Mouse (Mus musculus) Muller cell, postnatal 12 days (primary cell): ENCODE results near the gene Zfand2b.

Experiments
- DNase-seq: peaks from one replicate; pipeline ENCODE4 v3.0.0-alpha.2; 2015; ENCODE audit errors: inconsistent ontology term

Zfand2b gene

DNA sequence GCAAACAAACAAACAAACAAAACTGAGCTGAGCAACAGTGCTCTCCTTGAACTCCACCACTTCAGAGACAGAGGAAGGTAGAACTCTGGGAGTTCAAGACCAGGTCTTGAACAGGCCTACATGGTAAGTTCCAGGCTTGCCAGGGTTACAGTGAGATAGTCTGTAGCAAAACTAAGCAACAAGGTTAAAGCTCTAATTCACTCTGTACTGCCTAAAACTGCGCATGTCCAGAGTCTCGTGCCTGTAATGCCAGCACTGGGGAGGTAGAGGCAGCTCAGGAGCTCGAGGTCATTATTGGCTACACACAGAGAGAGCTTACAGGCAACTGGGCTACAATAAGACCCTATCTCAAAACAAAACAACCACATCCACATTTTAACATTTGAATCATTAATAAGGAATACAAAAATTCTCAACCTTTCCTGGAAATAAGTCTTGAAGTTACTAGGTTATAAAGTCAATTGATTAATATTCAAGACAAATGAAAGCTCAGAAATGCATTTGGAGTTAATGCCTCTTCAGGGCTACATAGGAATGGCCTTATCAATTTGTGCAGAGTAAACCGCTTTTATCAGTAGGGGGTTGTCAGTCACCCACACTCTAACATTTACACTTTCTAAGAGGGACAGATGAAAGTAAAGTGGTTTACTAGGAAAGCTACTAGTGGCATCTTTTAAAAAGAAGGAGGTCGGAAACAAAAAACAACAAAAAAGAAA, 8.7 kb upstream of the Zfand2b start:
- no peak for DNase-seq

DNA sequence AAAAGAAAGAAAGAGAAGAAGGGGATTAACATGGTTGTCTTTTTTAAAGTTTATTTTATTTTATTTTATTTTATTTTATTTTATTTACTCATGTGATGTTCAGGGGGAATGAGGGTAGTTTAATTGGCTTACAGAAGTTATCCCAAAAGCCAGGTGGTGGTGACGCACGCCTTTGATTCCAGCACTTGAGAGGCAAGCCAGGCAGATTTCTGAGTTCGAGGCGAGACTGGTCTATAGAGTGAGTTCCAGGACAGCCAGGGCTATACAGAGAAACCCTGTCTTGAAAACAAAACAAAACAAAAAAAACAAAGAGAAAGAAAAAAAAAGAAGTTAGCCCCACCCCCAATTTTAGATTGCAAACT, 8.2 kb upstream of the Zfand2b start:
- DNase-seq = no peak

DNA sequence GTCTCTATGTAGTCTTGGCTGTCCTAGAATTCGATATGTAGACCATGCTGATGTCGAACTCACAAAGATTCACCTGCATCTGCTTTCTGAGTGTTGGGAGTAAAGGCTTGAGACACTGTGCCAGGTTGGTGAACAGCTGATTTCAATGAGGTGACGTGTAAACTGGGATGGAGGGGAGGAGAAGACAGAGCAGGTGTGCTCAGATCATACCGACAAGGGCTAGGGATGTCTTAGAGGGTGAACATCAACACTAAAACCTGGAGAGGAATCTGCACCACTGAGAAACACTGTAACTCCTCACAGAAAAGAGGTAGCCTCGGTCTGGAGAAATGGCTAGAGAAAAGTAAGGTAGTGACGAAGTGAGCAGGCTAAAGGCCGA, 364 bp upstream of the Zfand2b start:
- DNase-seq = no peak

DNA sequence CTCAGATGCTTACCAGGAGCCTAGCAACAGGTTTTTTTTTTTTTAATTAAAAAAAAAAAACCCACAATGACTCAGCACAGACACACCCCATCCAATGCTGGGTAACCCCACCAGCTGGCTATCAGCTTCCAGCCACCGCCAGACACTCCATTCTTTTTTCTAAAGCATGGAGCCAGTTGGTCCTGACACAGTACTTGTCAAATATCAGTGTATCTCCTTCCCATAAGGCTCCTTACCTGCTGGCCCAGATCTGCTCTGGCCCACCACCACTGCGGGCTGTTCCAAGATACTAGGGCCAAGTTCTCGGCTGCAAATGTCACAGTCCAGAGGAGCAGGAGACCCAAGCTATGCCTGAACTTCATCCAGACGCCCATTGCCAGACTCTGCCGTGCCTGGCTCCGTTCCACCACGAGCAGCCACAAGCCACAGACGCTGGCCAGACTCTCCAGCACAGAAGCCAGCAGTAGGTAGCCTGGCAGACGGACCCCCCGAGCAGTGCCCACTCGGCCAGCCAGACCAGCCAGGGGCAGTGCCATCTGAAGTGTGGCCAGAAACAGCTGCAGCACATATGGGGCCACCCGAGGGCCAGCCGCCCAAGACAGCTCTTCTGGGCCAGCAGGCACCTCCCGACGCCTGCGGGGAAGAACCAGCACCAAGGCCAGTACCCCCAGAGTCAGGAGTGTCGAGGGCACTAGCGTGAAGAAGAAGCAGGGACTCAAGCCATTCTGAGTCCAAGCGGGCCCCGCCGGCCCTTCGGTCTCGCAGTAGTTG, 11.1 kb downstream of the Zfand2b start:
- DNase-seq = peak; percentile 85

DNA sequence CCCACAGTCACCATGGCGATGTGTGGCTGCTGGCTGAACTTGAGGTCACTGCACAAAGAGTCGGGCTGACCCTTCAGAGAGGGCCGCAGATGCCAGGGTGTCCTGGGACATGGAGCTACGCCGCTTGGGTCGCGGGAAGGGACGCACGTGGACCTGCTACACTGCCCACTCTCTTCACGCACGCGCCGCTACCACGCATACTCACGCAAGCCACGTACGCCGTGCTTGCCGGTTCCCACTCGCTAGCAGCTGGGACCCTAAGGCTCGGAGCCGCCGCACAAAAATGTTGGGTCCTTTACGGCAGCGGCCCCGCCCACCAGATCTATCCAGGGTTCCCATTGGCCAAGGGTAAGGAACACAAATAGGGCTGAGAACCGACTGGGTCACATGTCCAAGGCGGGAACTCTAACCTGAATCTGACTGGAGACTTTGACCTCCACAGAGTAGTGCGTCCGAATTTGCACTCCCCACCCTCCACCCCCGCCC, 11.7 kb downstream of the Zfand2b start, which contains the start of gene Abcb6:
TSS of gene Abcb6 (minus strand) at position 288 of the 486 bp plus-strand sequence.
- peak; percentile 89 for DNase-seq

DNA sequence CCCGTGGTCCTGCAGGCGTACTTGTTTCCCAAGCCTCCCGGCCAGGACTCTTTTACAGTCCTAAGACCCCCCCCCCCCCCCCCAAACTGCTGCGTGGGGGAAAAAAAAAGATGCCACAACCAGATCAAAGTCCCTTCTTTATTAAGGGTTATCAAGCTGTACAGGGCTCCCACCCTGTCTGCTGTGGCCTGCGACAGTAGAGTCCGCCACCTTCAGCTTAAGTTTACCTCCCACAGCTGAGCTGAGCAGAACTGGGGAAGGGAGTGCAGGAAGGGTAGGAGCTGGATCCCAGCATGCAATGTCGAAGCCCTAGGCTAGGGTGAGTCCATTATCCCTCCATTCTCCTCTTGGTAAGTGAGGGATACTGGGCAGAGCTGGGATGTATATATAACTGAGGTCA, 12.3 kb downstream of the Zfand2b start:
- no peak for DNase-seq

DNA sequence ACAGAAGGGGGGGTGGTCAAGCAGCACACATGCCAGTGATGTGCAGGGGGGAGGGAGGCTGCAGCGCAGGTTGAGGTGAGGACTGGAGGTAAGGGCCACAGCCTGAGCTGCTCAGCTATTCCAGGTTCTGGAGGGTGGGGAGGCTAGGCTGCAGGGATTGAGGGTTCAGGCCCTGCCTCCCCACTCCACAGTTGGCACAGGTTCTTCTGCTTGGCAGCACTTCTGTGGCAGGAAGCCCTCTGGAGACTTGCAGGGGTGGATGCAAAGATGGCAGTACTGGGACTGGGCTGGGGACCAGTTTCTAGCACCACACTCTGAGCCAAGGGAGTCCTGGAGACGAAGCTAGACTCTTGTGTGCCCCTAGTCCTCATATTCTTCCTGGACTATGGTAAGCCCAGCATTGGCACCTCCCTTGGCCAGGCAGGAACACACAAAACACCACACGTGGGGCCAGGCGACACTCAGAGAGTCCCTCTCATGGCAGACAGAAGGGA, 13.0 kb downstream of the Zfand2b start:
- no peak for DNase-seq

DNA sequence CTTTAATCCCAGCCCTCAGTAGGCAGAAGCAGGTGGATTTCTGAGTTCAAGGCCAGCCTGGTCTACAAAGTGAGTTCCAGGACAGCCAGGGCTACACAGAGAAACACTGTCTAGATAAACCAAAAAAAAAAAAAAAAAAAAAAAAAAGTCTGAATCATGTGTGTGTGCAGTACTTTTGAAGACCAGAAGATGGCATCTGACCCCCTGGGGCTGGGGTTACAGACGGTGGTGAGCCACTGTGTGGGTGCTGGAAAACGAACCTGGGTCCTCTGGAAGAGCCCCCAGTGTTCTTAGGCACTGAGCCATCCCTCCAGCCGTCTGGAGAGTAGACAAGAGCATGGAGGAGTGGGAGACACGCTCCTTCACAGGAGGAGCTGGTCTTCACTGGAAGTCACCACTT, 13.7 kb downstream of the Zfand2b start:
- DNase-seq = no peak

DNA sequence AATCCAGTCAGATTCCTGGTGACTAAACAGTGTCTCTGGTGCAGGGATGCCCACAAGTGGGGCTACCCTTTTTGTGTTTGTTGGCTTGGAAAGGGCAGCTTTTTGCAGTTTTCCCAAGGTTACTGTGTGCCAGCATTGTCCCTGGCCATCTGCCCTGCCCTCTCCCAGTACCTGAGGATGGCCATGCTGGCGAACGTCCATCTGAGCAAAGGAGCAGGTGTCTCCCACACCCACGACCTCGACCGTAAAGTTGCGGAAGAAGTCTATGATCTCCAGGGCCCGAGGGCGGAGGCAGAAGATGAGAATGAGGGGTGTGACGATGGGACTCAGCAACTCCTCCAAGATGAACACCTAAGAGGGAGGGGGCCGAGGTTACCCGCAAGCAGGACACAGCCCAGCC, 17.0 kb downstream of the Zfand2b start:
- no peak for DNase-seq

DNA sequence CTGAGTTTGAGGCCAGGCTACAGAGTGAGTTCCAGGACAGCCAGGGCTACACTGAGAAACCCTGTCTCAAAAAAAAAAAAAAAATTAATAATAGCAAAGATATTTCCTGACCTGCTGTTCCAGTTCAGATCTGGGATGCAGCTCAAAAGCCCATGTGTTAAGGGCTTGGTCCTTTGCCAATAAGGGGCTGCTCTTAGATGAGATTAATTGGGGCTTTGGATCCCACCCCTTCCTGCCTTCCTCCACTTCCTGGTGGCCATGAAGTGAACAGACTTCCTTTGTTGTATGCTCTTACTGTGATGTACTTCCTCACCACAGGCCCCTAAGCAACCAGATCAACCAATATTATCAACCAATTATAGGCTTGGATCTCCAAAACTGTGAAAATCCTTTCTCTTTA, 18.7 kb downstream of the Zfand2b start:
- DNase-seq = no peak

DNA sequence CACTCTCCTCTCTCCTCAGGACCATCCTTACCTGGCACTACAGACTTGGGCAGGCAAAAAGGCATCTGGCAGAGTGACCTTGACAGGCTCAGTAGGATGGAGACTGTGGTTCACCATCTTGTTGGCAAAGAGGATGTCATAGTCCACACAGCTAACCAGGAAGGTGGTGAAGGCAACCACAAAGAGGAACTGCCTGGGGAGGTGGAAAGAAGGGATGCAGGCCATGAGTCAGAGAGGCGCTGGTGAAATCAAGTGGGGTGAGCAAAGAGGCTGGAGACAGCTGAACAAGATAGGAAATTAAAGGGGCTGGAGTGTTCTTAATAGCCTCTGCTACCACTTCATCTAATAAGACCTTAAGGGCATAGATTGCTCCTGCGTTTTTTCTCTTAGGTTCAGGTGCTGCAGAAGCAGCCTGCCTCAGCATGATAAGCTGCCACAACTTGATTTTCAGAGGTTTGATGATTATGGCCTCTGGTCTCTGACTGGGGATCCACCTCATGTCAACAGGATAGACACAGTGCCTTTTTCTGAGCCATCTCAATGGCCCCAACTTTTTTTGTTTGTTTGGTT, 19.6 kb downstream of the Zfand2b start:
- DNase-seq = no peak

DNA sequence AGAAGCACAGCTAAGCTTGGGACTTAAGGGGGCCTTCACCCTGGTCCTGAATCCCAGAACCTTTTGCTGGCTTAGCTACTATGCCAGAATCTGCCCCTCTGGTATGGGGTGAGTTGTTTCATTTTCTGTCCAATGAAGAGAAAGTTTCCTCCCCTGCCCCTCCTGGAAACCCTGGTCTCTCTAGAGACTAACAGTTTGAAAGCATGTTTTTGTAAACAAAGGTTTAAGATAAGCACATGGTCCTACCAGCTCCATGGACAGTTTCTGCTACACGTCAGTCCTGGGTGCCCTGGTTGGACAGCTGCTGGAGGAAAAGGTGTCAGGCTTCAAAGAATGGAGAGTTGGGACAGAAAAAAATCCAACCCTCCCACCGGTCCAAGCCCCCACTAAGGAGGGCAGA, 22.1 kb downstream of the Zfand2b start:
- no peak for DNase-seq

DNA sequence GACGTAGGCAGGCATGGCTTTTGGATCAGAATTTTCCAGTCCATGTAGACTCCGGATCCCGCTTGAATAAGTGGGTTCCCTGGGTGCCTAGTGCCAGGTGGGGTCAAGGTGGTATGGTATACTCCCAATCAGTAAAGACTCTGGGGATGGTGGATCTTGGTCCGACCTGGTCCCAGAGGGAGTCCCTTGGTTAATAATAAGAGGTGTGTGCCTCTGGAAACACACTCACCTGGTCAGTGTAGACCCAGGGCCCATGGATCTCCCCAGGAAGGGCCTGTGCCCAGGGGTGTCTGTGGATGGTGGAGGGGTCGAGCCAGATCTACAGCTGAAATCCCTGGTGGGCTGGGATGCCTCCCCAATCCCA, 22.8 kb downstream of the Zfand2b start:
- no peak for DNase-seq

DNA sequence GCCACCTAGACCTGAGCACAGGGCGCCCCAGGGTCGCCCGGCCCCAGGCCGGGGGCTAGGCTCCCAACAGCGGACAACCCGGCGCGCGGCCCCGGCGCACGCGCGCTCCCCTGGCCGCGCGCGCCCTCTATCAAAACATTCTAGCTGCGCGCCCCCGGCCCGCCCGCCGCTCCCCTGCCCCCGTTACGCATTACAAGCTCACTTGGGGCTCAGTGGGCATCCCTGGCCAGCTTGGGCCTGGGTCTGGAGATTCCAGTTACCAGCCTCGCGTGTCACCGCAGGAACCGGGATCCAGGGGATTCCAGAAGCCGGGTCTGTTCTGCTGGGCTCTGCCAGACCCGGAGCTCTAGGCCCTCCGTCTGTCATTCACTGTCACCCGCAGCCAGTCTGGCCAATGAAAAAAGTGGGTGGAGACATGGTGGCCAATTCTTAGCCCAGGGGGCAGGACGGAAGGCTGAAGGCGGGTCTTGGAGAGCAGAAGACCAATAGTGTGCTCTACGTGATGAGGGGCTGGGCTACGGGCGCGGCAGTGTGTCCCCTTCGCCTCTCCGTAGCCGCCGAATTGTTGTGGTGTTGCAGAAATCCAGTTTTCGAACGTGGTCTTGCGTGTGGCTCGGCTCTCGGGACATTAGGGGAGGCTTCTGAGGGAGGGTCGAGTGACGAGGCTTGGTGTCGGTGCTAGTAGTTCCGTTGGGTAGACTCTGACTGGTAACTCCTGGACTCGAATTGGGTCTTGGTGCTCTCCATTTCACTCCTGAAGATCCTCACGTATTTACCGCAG, 23.4 kb downstream of the Zfand2b start, which contains the start of the genes Ankzf1 and Atg9a:
TSS of gene Ankzf1 (plus strand) at position 530 of the 781 bp plus-strand sequence.
TSS of gene Atg9a (minus strand) at position 575 of the 781 bp plus-strand sequence.
- peak; percentile 98 for DNase-seq

DNA sequence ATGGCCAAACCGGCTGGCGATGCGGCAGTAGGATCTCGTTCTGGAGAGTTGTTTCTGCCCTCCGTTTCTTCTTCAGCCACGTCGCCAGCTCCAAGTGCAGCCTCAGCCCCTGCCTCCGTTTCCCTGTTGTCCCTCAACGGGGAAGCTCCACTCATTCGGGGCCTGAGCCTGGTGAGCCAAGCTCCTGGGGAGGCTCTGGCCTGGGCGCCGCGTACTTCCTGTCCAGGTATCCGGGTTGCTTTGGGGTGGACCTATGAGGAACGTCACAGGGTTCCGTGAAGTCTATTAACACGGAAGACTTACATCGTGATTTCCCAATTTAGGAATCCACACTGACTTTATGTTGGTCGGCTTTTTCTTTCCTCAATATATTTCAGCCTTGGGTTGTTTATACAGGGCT, 24.0 kb downstream of the Zfand2b start:
- DNase-seq = no peak

DNA sequence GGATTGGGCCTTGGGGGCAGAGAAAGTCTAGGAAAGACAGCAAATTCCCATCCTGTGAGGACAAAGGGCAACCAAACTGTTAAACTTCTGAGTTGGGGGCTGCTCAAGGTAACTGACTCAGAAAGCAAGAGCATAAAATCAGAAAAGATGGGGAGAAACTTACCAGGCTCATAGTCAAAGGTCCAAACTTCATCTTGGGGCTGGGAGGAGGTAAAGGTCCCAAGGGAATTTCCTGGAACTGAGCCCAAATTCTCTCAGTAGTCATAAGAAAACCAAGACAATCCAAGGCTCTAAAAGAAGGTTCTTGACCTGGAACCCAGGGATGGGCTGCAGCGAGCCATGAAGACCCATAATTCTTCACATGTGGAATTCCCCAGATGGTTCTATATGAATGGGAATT, 32.8 kb downstream of the Zfand2b start:
- no peak for DNase-seq

DNA sequence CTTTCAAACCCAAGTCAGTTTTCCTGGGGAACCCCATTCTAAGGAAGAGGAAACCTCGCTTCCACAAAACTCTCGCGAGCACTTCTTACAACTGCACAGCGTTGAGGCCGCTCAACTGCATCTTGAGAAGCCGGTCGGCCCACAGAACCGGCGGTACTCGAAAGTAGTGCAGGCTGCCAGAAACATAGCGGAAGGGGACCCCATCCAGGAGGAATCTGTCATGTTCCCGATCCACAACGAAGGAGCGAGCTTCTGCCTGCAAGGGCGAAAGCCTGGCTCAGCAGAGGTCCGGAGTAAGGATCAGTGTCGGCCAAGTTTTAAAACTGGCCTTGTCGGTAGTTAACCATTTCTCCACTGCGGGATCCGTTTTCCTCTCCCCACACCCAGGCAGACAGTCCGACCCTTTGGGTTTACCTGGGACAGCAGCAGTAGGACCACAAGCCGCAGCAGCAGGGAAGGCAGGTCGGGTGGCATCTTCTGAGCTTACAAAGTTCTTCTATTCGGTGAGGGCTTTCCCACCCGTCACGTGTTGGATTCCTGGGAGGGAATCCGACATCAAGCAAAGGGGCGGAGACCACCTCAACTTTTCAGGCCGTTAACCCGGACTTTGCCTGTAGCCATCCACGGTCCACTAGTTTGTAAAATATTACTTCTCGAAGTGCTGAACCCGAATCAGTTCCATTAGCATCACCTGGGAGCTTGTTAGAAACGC, 40.7 kb downstream of the Zfand2b start:
- DNase-seq = peak; percentile 48

DNA sequence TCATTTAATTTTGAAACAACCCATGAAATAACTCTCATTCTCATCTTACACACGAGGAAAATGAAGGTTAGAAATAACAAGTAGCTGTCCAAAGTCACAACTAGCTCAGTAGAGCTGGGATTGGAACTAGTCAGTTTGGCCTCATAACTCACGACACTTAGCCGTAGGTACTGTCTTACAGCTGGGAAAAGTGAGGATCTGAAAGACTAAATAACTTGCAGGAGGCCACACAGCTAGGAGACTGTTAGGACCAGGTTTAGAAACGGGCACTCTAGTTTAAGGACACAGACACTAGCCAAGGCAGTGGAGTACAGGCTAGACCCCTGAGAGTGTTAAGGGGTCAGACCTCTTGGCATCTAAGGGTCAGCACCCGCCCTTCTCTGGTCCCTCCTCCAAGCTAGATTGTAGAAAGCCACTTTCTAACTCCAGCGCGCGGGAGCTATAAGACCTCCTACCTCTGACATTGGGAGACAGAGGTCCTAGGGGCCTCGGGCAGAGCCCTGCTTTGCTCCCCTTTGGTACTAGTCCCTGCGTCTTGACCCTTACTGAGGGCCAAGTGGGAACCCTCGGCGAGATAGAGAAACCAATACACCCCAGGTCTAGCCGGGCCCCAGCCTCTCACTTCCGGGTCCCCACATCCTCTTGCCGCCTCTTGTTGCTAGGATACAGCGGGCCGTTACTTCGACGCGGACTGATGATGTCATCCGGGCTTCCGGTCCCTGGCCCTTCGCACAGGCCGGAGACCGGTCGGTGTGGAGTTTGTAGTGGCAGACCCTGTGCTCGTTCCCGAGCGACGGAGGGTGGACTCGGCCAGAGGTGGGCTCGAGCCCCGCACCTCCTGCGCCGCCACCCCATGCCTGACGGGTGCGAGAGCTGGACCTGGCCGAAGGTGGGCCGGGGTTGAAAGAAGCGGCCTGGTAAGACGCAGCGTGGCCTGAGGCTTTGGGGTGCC, 42.0 kb downstream of the Zfand2b start, which contains the start of the genes Glb1l and Stk16:
TSS of gene Glb1l (minus strand) at position 678 of the 952 bp plus-strand sequence.
TSS of gene Stk16 (plus strand) at position 703 of the 952 bp plus-strand sequence.
- peak; percentile 92 for DNase-seq

DNA sequence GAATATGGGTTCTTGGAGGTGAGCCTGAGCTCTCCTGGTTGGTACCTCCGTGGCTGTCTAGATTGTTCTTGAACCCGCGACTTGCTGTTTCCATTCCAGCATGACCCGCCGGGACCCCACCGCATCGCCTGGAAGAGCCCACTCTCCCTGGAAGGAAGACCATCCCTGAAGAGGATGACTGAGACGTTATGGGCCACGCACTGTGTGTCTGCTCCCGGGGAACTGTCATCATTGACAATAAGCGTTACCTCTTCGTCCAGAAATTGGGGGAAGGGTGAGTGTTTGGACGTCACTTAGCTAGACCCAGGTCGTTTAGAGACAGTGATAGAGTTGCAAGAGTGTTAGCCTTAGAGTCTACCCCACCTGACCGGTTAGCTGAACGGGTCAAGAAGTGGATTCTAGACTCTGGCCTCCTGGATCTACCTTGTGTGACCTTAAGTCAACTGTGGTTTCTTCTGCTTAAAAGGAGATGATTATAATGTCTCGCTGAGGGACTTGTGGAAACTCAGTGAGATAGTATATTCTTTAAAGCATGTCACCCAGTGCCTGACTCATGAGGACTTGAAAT, 42.8 kb downstream of the Zfand2b start:
- no peak for DNase-seq
